Mouse (Mus musculus): ENCODE results near the gene 4931409K22Rik. TPM values are rescaled to one million over a fixed set of nuclear protein-coding genes. Genes with fewer than 3 reads are reported as not detected.
A peak's percentile ranks its signal among the peaks of the same experiment; 100 is the strongest.

The 4931409K22Rik gene
- polyA plus RNA-seq (2021; fragmentation: Nextera tagmentation): not detected in 2 replicates
- long read RNA-seq, experiment 1: 0 reads
- long read RNA-seq, experiment 2: 0 reads

DNA sequence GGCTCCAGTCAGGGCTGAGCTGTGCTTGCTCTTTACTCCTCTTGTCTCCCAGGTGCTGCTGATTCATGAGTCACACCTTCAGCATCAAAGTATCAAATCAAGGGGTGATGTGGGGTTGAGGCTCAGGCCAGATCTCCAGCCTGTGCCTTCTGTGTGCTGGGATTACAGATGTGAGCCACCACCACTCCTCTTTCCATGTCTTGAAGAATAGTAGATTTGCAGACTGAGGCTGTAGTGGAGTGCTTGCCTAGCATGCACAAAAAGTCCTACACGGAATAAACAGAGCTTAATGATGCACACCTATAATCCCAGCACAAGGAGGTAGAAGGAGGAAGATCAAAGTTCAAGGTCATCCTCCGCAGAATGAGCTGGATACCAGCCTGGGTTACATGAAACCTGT lies at the start of gene 4931409K22Rik:
4931409K22Rik (minus strand) TSS at position 101 of the 400 bp plus-strand sequence.

DNA sequence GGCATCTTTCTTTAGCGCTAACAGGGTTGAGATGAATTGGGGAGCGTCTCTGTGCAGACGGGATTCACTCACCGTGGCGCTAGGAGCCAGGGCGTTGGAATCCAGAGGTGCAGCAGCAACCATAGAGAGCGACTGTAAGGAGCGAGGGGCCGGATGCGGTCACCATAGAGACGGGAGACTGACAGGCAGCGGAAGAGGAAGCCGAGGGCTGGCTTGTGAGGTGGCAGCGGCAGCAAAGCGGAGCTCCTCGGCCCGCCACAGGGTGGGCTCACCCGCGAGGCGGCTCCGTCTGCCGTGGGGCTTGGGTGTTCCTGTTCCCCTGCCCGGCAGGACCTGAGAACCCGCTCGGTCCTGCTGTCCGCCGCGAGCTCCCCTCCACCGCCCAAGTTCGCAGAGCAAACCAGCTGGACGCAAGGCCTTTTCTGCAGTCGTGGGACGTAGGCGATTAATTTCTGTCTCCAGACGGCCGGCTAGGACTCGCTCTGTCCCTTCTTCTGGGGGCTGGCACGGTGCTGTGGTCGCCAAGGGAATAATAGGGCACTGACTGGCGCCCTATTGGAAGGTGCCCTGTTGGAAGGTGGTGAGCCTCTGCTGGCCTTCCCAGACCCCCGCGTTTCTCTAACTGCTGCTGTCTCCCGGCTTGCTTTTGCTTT lies 30.1 kb upstream of the 4931409K22Rik start, which contains the start of gene Chpf2:
Chpf2 (plus strand) TSS at position 195 of the 653 bp plus-strand sequence.

DNA sequence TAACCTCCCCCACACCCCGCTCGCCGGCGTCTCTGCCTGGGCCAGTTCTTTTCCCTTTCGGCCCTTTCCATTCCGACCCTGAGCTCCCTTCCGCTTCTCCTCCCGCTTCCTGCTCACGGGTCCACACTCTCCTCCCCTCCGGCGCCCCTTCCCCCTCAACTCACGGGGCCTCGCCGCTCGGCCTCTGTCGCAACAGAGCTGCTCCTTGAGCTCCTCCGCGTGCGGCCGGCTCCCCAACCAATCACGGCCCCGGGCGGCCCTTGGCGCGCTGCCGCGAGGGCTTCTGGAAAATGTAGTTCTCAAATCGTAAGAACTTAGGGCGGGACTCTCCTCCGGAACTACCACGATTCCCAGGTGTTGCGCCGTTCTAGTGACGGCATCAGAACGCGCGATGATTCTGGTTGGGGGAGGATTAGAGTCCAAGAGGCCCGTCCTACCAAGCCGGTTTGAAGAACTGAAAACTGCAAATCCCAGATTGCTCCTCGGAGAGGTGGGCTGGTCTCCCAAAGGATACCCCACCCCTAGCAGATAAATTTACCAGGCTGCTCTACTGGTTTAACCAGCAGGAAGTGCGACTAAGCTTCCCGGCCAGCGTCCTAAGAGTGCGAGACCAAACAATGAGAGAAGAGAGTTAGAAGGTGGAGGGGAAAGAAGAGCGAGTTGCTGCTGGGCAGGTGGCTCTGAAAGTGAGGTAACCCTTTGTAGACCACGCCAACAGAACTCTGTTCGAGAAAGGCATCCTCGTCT lies 20.7 kb upstream of the 4931409K22Rik start, which contains the start of gene Abcf2:
Abcf2 (minus strand) TSS at position 285 of the 747 bp plus-strand sequence.

DNA sequence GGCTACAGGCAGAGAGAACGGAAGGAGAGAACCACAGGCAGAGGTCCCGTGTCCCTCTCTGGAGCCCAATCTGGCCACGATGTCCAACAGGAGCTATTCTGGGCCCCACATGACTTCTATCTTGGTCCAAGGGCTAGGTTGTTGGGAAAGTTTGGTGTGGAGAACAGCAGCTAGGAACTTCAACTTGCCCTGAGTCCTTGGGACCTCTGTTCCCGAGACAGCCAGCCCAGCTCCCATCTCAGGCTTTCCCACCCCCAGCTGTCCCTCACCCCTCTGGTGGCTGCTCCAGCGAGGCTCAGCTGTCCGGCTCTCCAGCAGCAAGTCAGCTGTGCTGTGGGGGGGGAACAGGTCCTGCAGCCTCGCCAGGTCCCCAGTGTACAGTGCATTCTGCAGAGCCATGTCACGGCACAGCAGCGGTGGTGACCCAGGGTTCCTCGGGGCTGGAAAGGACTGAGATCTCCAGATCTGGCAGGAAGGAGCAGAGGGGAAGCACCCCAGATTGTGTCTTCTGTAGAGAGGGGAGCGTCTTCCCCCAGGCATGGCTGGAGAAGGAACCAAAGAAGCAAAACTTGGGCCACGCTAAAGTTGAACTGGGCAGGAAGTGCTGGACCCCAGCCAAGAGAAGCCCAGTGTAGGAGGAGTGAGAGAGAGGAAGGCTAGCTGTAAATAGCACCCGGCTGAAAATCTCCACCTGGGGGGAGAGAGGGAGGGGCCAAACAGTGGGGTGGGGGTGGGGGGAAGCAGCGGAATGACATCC lies 16.0 kb downstream of the 4931409K22Rik start, which contains the start of gene Asb10:
Asb10 (minus strand) TSS at position 592 of the 757 bp plus-strand sequence.

DNA sequence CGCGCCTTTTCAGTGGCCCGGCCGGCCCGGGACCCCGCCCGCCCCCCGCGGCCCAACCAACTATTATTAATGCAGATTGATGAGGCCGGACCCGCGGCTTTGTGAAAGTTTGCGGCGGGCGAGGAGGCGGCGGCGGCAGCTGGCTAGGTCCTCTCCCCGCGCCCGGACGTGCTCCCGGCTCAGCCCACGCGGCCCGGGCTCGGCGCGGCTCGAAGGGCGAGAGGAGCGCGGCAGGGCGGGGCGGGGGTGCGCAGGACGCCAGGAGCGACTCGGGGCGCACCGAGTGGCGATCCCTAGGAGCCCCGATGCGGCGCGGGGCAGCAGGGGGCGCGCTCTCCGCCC lies 29.7 kb downstream of the 4931409K22Rik start, which contains the start of gene Gbx1:
Gbx1 (minus strand) TSS at position 314 of the 342 bp plus-strand sequence.

Small RNAs within 50 kb of the gene (microRNA-seq; reads per million reads assigned to microRNA genes)
- gene Mir671: 2,474 reads per million, percentile 89 among the genes with 10 or more reads in this experiment

Other genes starting within 250 kb of the 4931409K22Rik start
- 3.3 and 4.7 TPM in 2 replicates for gene Kcnh2, start 205.2 kb downstream of the 4931409K22Rik start, polyA plus RNA-seq (2021; fragmentation: Nextera tagmentation)
- 1.2 TPM in 2 replicates for gene Nos3, start 192.0 kb downstream of the 4931409K22Rik start, polyA plus RNA-seq (2021; fragmentation: Nextera tagmentation)
- gene Atg9b, start 164.7 kb downstream of the 4931409K22Rik start, polyA plus RNA-seq (2021; fragmentation: Nextera tagmentation): 2.4 and 2.5 TPM in 2 replicates
- 43.5 and 52.0 TPM in 2 replicates for gene Abcb8, start 163.1 kb downstream of the 4931409K22Rik start, polyA plus RNA-seq (2021; fragmentation: Nextera tagmentation)
- not detected in 2 replicates for gene Asic3, start 143.4 kb downstream of the 4931409K22Rik start, polyA plus RNA-seq (2021; fragmentation: Nextera tagmentation)
- 126 and 130 TPM in 2 replicates for gene Cdk5, start 133.3 kb downstream of the 4931409K22Rik start, polyA plus RNA-seq (2021; fragmentation: Nextera tagmentation)
- 7.7 and 28.6 TPM in 2 replicates for gene Slc4a2, start 133.0 kb downstream of the 4931409K22Rik start, polyA plus RNA-seq (2021; fragmentation: Nextera tagmentation)
- 137 and 164 TPM in 2 replicates for gene Fastk, start 111.5 kb downstream of the 4931409K22Rik start, polyA plus RNA-seq (2021; fragmentation: Nextera tagmentation)
- gene Tmub1, start 109.0 kb downstream of the 4931409K22Rik start, polyA plus RNA-seq (2021; fragmentation: Nextera tagmentation): 28.7 and 29.8 TPM in 2 replicates
- 66.1 and 69.7 TPM in 2 replicates for gene Agap3, start 104.6 kb downstream of the 4931409K22Rik start, polyA plus RNA-seq (2021; fragmentation: Nextera tagmentation)
- 0.04 TPM in 1 of 2 replicates, not detected in the other for gene Gbx1, start 29.6 kb downstream of the 4931409K22Rik start, polyA plus RNA-seq (2021; fragmentation: Nextera tagmentation)
- gene Asb10, start 15.8 kb downstream of the 4931409K22Rik start, polyA plus RNA-seq (2021; fragmentation: Nextera tagmentation): 0.38 and 0.40 TPM in 2 replicates
- 71.2 and 72.9 TPM in 2 replicates for gene Abcf2, start 20.7 kb upstream of the 4931409K22Rik start, polyA plus RNA-seq (2021; fragmentation: Nextera tagmentation)
- 12.2 and 15.9 TPM in 2 replicates for gene Chpf2, start 29.9 kb upstream of the 4931409K22Rik start, polyA plus RNA-seq (2021; fragmentation: Nextera tagmentation)
- gene Smarcd3, start 67.6 kb upstream of the 4931409K22Rik start, polyA plus RNA-seq (2021; fragmentation: Nextera tagmentation): 8.8 and 9.1 TPM in 2 replicates
- gene Nub1, start 128.7 kb upstream of the 4931409K22Rik start, polyA plus RNA-seq (2021; fragmentation: Nextera tagmentation): 25.7 and 26.7 TPM in 2 replicates
- 0.28 and 7.4 TPM in 2 replicates for gene Wdr86, start 173.9 kb upstream of the 4931409K22Rik start, polyA plus RNA-seq (2021; fragmentation: Nextera tagmentation)
- 10.8 and 11.1 TPM in 2 replicates for gene Crygn, start 201.2 kb upstream of the 4931409K22Rik start, polyA plus RNA-seq (2021; fragmentation: Nextera tagmentation)

Measured in layer of hippocampus, adult 6 months (tissue).